Mouse (Mus musculus) heart, postnatal 10 days (tissue): Measurements from ENCODE around the gene Cntln. TPM values are rescaled to one million over a fixed set of nuclear protein-coding genes. Genes with fewer than 3 reads are reported as not detected.

Experiments
- DNase-seq, 2 experiments: peaks; one replicate each; pipeline ENCODE4 v3.0.0; 2021
- intact Hi-C: fragments of 180-260 bp; cut with DNase I; formaldehyde crosslinking; loops from one replicate; pipeline ENCODE4 v1.15.1; 2025
- total RNA-seq, 2 experiments: library from RNA; stranded (reverse); gene quantifications; 2 replicates each; pipeline ENCODE4 v1.2.3; 2021

The Cntln gene
- total RNA-seq, 2 experiments from 2014 or later: 7.0 to 7.2 TPM

GRCm38 (mm10) chr4:85049933-85050553 is 165.9 kb downstream of the Cntln start:
- intact Hi-C loops: no loop called here
- DNase-seq: no peak

- intact Hi-C loops: no loop called here
Measured at GRCm38 (mm10) chr4:85054616-85055015, 170.5 kb downstream of the Cntln start.

GRCm38 (mm10) chr4:85059598-85059997 is 175.5 kb downstream of the Cntln start:
- intact Hi-C loops: no loop called here
- no peak for DNase-seq

More at GRCm38 (mm10) chr4:85054616-85055015, 170.5 kb downstream of the Cntln start:
- no peak for DNase-seq

DNA sequence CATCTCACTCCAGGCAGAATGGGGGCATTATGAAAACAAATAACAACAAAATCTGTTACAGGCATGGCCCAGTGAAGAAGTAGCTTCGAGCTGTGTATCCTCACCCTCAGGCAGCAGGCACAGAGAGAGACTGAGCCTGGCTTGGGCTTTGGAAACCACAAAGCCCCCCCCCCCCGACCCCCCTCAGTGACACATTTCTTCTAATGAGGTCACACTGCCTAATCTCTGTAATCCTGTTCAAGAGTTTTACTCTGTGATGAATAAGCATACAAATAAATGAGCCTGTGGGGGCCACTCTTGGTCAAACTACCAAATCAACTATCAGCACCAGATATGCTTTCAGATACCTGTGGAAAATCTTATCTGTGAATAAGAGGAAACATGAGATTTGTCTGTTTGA is 177.6 kb downstream of the Cntln start:
- no peak for DNase-seq
- intact Hi-C loops: no loop called here

DNA sequence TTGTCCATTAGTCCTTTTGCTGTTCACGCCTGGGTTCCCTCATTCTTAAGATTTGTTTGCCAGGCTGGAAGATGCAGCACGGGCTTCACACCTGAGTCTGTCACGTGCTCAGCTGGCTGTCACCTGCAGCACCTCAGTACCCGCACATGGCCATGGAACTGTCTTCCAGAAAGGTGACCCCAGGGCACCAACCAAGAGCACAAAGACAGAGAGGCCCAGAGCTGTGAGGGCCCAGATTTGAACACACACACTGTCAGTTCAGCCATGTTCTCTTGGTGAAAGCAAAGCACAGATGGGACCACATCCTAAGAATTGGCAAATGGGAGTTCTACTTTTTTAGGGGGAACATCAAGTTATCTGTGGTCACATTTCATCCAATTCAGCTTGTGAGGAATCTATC is 211.9 kb downstream of the Cntln start:
- intact Hi-C loops: loop anchor here (1.0 to 10.0 kb wide), 4 partner anchors 220 to 1299 kb away; no protein-coding TSS in a partner anchor
- DNase-seq: no peak

GRCm38 (mm10) chr4:85096682-85097081 is 212.6 kb downstream of the Cntln start:
- intact Hi-C loops: loop anchor here (1.0 to 10.0 kb wide), 4 partner anchors 220 to 1299 kb away; no protein-coding TSS in a partner anchor
- DNase-seq: peak; percentile 39 to 69

DNA sequence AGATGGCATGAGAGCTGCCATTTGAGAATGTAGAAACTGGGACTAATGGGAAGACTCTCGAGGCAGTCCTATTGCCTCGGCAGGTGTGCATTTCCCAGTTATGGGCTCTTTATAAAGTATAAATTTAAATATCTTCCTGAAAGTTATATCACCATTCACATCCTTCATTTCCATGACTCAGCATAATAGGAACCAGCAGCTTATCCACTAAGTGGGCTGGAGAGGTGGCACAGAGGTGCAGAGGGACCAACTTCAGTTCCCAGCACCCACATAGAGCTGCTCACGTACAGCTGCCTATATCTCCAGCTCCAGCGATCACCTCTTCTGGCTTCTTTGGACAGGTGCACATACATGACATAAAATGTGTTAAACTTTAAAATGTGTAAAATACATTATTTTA is 218.1 kb downstream of the Cntln start:
- intact Hi-C loops: no loop called here

GRCm38 (mm10) chr4:85106416-85106815 is 222.3 kb downstream of the Cntln start:
- DNase-seq: no peak
- intact Hi-C loops: no loop called here

More for the DNA sequence above, 218.1 kb downstream of the Cntln start:
- DNase-seq: no peak

DNA sequence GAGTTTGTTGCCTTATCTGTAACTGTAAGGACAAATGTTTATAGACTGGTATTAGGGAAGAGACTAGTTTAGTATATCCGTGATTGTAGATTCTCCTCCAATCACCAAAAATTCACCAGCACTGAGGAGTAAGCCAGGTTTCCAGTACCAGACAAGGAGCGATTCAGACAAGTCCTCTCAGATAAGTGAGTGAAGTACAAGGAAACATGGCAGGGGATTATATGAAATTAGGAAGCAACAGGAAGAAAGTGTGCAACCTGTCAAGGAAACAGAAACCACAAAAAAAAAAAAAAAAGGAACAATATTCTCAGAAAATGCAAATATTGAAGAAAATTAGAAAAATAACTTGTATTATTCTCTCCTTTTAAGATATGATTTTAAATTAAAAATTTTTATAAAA is 222.9 kb downstream of the Cntln start:
- intact Hi-C loops: no loop called here
- DNase-seq: no peak

DNA sequence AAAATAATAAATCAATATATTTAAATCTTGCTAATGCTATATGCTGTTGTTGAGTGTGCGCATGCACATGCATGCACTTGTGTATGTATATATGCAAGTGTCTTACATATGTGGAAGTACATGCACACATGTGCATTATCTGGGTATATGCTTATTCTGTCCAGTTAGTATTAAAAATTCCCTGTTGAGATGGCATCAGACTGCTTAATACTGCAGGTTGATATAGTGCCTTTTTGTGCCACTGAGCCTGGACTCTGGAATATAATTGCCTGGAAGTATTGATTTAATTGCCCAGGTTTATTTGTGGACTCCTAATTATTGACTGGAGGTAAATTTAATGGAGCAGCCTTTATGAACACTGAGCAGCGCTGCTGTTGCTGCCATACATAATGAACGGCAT is 236.2 kb downstream of the Cntln start:
- intact Hi-C loops: no loop called here
- no peak for DNase-seq

DNA sequence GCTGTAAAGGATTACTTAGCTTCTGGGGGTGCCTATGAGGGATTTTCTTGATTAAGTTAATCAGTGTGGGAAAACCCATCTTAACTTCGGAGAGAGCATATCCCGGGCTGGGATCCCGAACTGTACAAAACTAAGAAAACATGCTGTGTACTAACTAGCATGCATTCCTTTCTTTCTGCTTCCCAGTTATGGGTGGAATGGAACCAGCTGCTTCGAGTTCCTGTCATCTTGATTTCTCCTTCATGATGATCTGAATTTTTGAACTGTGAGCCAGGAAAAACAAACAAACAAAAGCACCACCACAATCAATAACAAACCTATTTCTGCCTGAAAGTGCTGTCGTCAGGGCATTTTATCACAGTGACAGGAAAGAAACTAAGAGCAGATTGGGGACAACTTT is 265.6 kb downstream of the Cntln start:
- no peak for DNase-seq
- intact Hi-C loops: no loop called here

DNA sequence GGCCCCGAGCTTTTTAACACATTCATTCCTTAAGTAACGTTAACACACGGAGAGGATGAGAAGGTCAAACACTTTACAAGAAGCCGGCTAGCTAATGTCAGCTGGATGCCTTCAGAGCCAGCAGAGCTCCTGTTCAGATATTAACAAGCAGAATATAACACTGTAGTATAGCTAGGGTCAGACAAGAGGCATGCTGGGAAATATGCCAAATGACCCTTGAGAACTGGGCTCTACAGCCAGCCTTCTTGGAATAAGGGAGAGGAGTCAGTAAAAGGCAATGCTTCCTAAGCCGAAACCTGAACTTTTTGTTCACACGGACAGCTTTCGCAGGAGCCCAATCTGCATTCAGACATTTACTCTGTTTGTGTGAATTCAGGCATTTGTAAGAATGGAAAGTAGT is 267.8 kb downstream of the Cntln start:
- intact Hi-C loops: no loop called here
- no peak for DNase-seq

GRCm38 (mm10) chr4:85154361-85154760 is 270.3 kb downstream of the Cntln start:
- intact Hi-C loops: no loop called here
- DNase-seq: no peak

DNA sequence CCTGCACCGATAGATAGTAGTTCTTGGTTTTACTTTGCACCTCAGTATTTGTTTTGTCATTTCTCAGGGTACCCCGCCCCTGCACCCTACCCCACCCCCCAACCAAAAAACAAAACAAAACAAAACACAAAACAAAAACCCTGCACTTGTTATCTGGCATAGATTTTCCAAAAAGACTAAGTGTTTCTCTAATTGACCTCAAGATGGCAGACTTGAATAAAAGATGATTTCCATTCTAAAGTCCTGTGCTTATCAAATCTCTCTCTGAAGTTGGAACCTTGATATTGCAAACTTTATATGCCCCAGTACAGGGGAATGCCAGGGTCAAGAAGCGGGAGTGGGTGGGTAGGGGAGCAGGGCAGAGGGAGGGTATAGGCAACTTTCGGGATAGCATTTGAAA is 277.0 kb downstream of the Cntln start:
- intact Hi-C loops: no loop called here
- DNase-seq: no peak

GRCm38 (mm10) chr4:85162468-85163312 is 278.6 kb downstream of the Cntln start:
- intact Hi-C loops: loop anchor here (1.0 to 2.0 kb wide), 2 partner anchors 230 to 640 kb away; no protein-coding TSS in a partner anchor
- DNase-seq: peak; percentile 9 to 54

GRCm38 (mm10) chr4:85163313-85163615 is 279.2 kb downstream of the Cntln start:
- DNase-seq: peak in 1 of 2 experiments; percentile 4
- intact Hi-C loops: loop anchor here (2.0 kb wide), 1 partner anchor 640 kb away; no protein-coding TSS in a partner anchor

DNA sequence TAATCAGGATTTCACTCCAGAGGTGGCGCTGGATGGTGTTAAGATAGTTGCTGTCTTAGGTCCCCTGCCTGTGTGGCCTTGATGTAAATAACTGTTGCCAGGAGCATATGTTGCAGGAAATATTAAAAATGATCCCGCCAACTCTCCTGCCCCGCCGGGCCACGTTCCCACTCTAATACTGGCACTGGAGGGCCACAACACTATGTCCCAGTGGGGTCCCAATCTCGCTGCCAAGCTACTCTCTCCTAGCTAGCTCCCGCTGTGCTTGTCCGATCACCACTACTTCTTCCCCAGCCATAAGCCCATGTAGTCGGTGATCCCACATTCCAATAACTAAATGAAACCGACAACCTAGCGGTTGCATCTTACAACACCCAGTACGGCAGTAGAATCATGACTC is 283.9 kb downstream of the Cntln start:
- intact Hi-C loops: no loop called here
- no peak for DNase-seq

GRCm38 (mm10) chr4:85175466-85175865 is 291.4 kb downstream of the Cntln start:
- intact Hi-C loops: no loop called here
- no peak for DNase-seq

- DNase-seq: no peak
- intact Hi-C loops: no loop called here
Measured at GRCm38 (mm10) chr4:85178394-85179051, 294.4 kb downstream of the Cntln start.
